Mouse (Mus musculus) adrenal gland, adult 18-20 months (tissue): Measurements from ENCODE around the gene Edar. TPM values are rescaled to one million over a fixed set of nuclear protein-coding genes. Genes with fewer than 3 reads are reported as not detected.

Source experiments
- DNase-seq, 2 experiments: peaks; one replicate each; pipeline ENCODE4 v3.0.0; 2021 to 2022; ENCODE audit warnings: low spot score in 2 of 2
- total RNA-seq, 2 experiments: library from RNA; stranded (reverse); gene quantifications; 1 replicate in 1 of 2; 2 replicates in 1 of 2; pipeline ENCODE4 v1.2.3; 2021

Gene Edar
- total RNA-seq, 2 experiments from 2014 or later = 0.10 to 0.22 TPM

- no peak for DNase-seq
Observed at GRCm38 (mm10) chr10:58651270-58652042, 24.0 kb downstream of the Edar start.

GRCm38 (mm10) chr10:58648787-58649186 is 26.7 kb downstream of the Edar start:
- DNase-seq = no peak

DNA sequence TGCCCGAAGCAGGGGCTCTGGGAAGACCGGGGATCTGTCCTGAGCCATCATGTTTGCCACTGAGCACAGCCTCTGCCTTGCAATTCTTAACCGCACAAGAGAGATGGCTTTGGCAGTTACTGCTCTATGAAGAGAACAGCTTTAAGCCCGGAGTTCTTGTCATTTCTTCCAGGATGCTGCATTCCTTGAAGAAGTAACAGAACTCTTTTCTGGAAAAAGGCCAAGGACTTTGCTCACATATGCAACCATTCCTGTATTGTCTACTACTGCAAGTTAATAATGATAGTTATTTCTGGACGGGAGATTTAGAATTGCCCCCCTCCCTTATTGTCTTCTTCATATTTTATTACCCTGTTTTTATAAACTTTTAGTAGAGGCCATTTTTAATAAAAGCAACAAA is 30.8 kb downstream of the Edar start:
- no peak for DNase-seq

DNA sequence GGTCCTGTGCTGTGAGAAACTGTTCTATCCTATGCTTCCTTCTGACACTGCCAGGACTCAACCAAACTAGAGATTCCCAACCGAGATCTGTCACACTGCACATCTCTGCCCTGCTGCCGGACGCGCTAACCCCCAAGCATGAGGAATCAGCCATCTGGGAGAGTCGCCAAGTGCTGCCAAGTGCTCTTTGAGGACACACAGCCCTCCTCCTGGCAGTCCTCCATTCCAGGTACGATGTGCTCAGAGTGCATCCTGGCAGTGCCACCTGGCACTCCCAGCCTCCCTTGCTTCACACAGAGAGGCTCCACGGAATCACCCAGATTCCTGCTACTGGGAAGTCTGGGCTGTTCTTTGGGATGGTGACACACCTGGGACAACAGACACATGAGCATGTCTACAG is 31.3 kb downstream of the Edar start:
- DNase-seq = no peak

- DNase-seq = no peak
Observed at GRCm38 (mm10) chr10:58643001-58643400, 32.5 kb downstream of the Edar start.

- no peak for DNase-seq
Observed at GRCm38 (mm10) chr10:58641631-58642030, 33.8 kb downstream of the Edar start.

DNA sequence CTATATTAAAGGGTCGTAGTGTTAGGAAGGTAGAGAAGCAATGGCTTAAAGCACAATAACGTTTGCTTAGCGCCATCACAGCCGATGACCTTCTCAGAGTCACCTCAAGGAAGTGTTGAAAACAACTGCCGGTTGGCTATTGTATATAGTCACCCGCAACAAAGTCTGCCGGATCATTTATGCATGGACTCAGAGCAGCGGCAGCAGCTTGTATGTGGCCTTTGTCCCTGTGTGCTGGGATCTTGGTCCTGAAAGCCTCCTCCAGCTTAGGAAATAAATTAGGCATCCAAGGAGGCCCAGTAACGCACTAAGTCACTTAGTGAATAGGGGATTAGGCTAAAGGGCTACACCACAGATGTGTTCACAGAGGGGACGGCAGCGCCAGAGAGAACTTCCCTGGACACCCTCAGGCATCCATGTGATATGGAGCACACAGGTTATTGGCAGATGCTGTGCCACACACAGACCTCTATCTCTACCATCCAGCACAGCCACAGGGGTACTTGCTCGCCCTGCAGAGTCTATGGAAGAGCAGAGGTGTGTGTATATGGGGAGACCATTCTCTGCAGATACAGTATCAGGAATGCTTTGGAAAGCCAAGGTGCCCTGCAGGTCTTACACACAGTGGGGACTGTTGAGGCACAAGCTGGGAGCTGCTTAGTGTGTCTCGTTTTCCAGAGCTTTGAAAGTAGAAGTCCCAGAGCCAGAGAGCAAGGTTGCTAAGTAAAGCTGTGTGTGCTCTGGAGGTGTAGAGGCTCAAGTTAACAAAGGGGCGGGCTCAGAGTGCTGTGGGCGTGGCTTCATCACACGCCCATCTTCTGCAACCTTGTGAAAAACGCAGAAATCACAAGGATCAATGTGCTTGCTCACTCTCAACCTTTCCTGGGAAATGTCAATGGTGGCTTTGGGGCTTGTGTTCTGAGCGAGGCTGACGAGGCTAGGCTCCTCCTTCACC is 34.7 kb downstream of the Edar start:
- no peak for DNase-seq

GRCm38 (mm10) chr10:58639291-58639690 is 36.2 kb downstream of the Edar start:
- DNase-seq = no peak

GRCm38 (mm10) chr10:58636431-58637080 is 38.9 kb downstream of the Edar start:
- no peak for DNase-seq

DNA sequence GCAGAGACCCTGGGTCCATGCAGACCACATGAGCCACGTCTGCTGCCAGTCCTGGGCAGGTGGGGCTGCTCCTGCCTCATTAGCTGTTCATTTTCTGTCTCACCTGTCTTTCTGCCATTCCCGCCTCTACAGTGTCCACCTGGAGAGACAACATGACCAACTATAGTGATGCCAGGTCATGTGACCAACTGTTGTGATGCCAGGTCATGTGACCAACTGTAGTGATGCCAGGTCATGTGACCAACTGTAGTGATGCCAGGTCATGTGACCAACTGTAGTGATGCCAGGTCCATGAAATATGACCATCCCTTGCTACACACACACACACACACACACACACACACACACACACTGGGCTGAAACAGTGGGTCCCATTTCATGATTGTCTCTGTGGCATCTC is 41.9 kb downstream of the Edar start:
- DNase-seq = no peak

- DNase-seq = no peak
Observed at GRCm38 (mm10) chr10:58627569-58627968, 47.9 kb downstream of the Edar start.

DNA sequence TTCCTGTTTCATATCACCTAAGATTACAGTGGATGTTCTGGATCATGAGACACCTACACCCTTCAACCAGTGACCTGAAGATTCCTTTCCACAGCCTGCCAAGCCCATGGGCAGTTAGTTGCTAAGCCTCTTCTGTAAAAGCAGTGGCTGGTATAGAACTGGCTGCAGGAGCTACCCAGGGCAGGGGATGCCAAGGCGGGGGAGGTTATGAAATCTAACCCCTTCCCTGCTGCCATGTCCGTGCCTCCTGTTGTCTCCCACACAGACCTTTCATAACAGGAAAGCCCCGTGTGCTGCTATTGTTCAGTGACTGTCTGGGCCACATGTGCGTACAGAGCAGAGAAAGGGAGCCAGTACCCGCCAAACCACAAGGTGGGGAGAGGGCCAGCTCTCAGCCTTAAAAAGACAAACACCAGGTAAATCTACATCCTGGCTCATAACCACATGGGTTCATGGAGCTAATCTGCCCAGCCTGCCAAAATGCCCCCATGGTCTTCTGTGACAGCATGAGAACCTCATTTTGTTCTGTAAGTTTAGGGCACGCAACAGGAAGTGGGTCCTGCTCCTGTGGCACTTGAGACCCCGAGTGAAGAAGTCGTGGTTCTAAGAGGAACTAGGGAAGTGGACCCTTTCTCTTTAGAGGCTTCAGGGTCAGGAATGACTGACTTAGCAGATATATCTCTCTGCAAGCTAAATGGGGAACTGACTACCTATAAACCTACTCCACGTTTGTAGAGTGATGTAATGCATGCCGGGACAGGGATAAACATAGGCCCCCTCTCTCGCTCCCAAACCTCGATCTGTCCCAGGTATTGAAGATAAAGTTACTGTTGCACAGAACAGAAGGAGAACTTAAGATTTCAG is 50.4 kb downstream of the Edar start:
- DNase-seq = no peak

DNA sequence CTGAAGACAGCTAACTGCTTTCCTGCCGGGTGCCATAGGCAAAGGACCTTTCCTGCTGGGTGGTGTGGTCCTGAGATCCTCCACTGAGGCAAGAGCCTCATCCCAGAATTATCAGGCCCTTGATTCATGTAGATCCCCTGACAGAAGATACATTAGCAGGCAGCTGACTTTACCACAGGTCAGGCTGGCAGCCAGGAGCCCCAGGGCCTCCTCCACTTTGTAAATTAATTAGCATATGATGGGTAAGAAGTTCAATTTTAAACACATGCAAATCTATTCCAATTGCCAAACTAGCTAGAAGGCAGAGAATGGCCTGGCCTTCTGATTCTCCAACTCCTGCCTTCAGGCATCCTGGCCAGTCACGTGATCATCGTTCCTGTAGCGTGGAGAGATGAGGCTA is 56.2 kb downstream of the Edar start:
- DNase-seq = no peak

GRCm38 (mm10) chr10:58618501-58619216 is 56.8 kb downstream of the Edar start:
- no peak for DNase-seq

DNA sequence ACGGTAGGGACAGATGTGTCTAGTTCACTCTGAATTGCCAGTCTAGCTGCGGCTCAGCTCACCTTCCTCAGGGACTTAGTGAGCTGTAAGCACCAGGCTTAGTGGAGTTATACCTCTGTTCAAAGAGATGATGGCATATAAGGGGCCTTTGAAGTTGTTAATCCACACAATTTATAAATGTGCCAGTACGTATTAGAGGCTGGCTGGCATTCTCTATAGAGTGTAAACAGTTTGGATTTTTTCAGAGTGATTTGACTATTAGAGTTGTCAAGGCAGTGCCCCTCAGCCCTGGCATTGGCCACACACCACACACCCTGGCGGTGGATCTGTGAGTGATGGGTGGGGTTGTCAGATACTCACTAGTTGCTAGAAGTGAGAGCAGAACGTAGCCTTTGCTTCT is 58.9 kb downstream of the Edar start:
- DNase-seq = no peak

DNA sequence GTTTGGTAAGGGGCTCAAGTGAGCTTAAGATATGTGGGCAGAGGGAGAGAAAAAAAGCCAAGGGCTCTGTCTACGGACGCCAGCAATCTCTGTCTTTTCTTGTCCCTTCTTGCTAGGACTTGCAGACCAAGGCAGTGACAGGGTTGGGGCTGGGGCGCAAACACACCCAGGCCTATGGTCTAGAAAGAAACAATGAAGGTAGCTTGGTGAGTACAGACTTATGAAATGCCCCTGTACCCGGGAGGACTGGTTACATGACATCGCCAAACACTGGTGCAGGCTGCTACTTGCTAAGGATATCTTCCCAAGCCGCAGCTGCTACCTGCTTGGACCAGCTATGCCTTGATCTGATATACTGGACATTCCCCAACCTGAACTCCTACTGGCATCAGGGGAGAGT is 60.9 kb downstream of the Edar start:
- DNase-seq = no peak

- no peak for DNase-seq
Observed at GRCm38 (mm10) chr10:58610484-58611261, 64.8 kb downstream of the Edar start.

- DNase-seq = no peak
Observed at GRCm38 (mm10) chr10:58608858-58609257, 66.6 kb downstream of the Edar start.

DNA sequence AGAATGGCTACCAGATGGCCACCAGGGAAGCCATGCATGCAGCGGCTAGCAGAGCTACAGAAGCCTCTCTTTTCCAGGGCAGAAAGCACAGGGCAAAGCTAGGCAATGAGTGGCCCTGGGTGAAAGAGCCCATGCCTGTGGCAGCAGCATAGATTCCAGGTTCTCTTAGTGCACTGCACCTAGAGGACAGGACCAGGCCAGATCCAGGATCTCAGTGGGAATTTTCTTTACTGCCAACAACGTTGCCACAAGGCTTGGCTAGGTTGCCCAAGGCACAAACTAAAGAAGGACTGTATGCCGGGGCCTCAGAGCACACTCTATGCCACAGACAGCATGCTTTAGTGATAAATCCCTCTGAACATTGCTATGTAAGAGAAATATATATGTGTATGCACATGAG is 69.1 kb downstream of the Edar start:
- no peak for DNase-seq
